Mouse (Mus musculus): ENCODE data around the gene Lclat1.

Gene Lclat1

DNA sequence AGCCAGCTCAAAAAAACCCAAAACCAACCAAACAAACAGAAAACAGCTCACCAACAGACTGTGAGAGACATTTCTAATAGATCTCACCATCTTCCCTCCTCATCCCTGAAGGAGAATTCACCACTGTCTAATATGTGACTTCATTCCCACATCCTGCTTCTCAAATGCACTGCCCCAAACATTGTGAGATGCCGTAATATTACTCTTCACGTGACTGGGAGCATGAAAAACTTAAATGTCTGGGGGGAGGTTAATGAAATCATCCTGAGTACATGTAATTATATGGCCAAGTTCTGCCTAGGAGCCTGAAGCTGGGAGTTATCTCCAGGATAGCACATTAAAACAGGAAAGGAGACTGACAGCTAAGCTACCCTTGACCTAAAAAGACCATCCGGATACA lies 138.3 kb downstream of the Lclat1 start:
- Histone ChIP-seq H3K4me3 (replicated peaks; ENCODE audit: low read length) (no peak overlapping the region), H3K4me1 (replicated peaks; ENCODE audit: low read depth, low read length) (peaks cover 3% of the 10 kb centered on the region), H3K36me3 (ENCODE audit: insufficient read depth, low read length) (no peaks in the 10 kb centered on the region), H3K27me3 (ENCODE audit: insufficient read depth, low read length) (no peaks in the 10 kb centered on the region), H3K9me3 (ENCODE audit: low read length) (no peaks in the 10 kb centered on the region)
- no peak for TF ChIP-seq CTCF (conservative IDR thresholded peaks at IDR 0.05; ENCODE audit: low read length)
- TF ChIP-seq NANOG (IDR thresholded peaks at IDR 0.05; ENCODE audit: borderline replicate concordance, low read length) = no peak
- TF ChIP-seq POU5F1 (IDR thresholded peaks at IDR 0.05; ENCODE audit: borderline replicate concordance, low read length) = no peak

DNA sequence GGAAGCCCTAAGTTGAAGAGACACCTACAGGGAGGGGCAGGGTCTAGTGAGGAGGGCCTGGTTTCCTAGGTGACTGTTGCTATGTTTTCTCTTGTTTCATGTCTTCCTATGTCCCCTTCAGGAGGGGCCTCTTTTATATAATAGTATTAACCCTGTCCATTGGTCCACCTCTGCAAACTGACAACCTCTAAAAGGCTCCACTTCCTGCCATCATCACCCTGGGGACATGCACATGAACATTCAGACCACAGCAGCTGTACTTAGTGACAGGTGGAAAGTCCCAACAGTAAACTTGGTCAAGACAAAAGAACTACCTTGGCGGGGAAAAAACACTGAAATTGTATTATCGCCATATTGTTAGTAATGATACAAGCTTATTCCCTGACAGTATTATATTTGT lies 139.1 kb downstream of the Lclat1 start:
- no peaks in the 10 kb centered on the region for H3K9me3 ChIP-seq (ENCODE audit: low read length)
- no peaks in the 10 kb centered on the region for H3K36me3 ChIP-seq (ENCODE audit: insufficient read depth, low read length)
- H3K4me3 ChIP-seq (replicated peaks; ENCODE audit: low read length) = no peak overlapping the region
- TF ChIP-seq CTCF (conservative IDR thresholded peaks at IDR 0.05; ENCODE audit: low read length) = no peak
- no peak for TF ChIP-seq NANOG (IDR thresholded peaks at IDR 0.05; ENCODE audit: borderline replicate concordance, low read length)
- no peak for TF ChIP-seq POU5F1 (IDR thresholded peaks at IDR 0.05; ENCODE audit: borderline replicate concordance, low read length)
- peaks cover 3% of the 10 kb centered on the region for H3K4me1 ChIP-seq (replicated peaks; ENCODE audit: low read depth, low read length)
- H3K27me3 ChIP-seq (ENCODE audit: insufficient read depth, low read length) = no peaks in the 10 kb centered on the region

- H3K36me3 ChIP-seq (ENCODE audit: insufficient read depth, low read length) = no peaks in the 10 kb centered on the region
- no peaks in the 10 kb centered on the region for H3K9me3 ChIP-seq (ENCODE audit: low read length)
- no peak overlapping the region for H3K4me3 ChIP-seq (replicated peaks; ENCODE audit: low read length)
- H3K4me1 ChIP-seq (replicated peaks; ENCODE audit: low read depth, low read length) = peaks cover 3% of the 10 kb centered on the region
- TF ChIP-seq NANOG (IDR thresholded peaks at IDR 0.05; ENCODE audit: borderline replicate concordance, low read length) (no peak), POU5F1 (IDR thresholded peaks at IDR 0.05; ENCODE audit: borderline replicate concordance, low read length) (no peak), CTCF (conservative IDR thresholded peaks at IDR 0.05; ENCODE audit: low read length) (no peak)
- no peaks in the 10 kb centered on the region for H3K27me3 ChIP-seq (ENCODE audit: insufficient read depth, low read length)
Measured at GRCm38 (mm10) chr17:73247758-73248157, 140.0 kb downstream of the Lclat1 start.

GRCm38 (mm10) chr17:73250488-73251141 lies 142.8 kb downstream of the Lclat1 start:
- Histone ChIP-seq H3K4me3 (replicated peaks; ENCODE audit: low read length) (no peak overlapping the region), H3K4me1 (replicated peaks; ENCODE audit: low read depth, low read length) (peaks cover 3% of the 10 kb centered on the region), H3K27me3 (ENCODE audit: insufficient read depth, low read length) (no peaks in the 10 kb centered on the region), H3K36me3 (ENCODE audit: insufficient read depth, low read length) (no peaks in the 10 kb centered on the region), H3K9me3 (ENCODE audit: low read length) (no peaks in the 10 kb centered on the region)
- TF ChIP-seq POU5F1 (IDR thresholded peaks at IDR 0.05; ENCODE audit: borderline replicate concordance, low read length) (no peak), NANOG (IDR thresholded peaks at IDR 0.05; ENCODE audit: borderline replicate concordance, low read length) (no peak)

DNA sequence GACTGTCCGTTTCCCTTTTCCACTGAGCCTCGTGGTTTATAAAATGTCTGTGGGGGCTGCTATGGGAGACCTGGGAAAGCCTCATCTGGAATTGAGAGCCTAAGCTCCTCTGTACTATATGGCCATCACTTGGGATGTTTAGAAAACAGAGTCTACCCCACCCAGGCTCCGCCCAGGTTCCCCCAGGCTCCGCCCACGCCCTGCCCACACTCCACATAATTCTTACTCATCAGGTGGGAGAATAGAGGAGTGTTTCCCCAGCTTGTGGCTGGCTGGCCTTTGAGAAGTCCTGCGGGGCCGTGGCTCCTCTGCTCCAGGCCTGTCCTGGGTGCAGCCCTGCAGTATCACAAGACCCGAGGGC lies 143.3 kb downstream of the Lclat1 start:
- no peaks in the 10 kb centered on the region for H3K27me3 ChIP-seq (ENCODE audit: insufficient read depth, low read length)
- H3K36me3 ChIP-seq (ENCODE audit: insufficient read depth, low read length) = no peaks in the 10 kb centered on the region
- TF ChIP-seq NANOG (IDR thresholded peaks at IDR 0.05; ENCODE audit: borderline replicate concordance, low read length) = no peak
- no peak for TF ChIP-seq CTCF (conservative IDR thresholded peaks at IDR 0.05; ENCODE audit: low read length)
- no peak for TF ChIP-seq POU5F1 (IDR thresholded peaks at IDR 0.05; ENCODE audit: borderline replicate concordance, low read length)
- peaks cover 3% of the 10 kb centered on the region for H3K4me1 ChIP-seq (replicated peaks; ENCODE audit: low read depth, low read length)
- H3K4me3 ChIP-seq (replicated peaks; ENCODE audit: low read length) = no peak overlapping the region
- H3K9me3 ChIP-seq (ENCODE audit: low read length) = no peaks in the 10 kb centered on the region

DNA sequence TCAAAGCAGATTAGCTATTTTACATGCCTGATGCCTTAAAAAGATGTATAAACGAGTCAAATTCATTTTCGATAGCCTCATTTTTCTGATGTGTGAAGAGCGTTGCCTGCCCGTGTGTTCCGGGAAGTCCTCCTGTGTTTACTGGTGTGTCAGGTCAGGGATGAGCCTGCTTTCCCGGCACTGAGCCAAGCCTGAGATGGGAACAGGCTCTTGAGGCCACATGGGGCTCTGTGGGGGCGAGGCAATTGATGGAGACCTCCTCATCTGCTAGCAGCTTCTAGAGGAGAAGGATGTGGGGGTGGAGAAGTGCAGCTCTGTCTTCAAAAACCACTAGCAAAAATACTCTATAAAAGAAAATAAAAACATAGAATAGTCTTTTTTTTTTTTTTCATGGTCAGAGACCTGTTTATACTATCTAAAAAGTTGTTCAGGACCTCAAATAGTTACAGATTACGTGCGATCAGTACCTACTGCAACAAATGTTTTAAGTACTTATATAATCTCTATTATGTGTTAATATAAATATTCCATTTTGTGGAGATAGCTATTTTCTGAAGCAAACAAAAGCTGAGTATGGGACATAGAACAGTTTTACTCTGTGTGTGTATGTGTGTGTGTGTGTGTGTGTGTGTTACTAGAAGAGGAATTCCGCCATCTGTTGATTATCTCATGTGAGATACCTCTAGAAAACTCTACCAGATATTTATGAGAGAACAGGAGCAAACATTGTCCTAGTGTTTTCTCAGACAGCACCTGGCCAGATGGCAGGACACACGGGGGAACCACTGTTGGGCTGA lies 144.2 kb downstream of the Lclat1 start:
- Histone ChIP-seq H3K4me3 (replicated peaks; ENCODE audit: low read length) (no peak overlapping the region), H3K9me3 (ENCODE audit: low read length) (no peaks in the 10 kb centered on the region), H3K36me3 (ENCODE audit: insufficient read depth, low read length) (no peaks in the 10 kb centered on the region), H3K4me1 (replicated peaks; ENCODE audit: low read depth, low read length) (peaks cover 3% of the 10 kb centered on the region), H3K27me3 (ENCODE audit: insufficient read depth, low read length) (no peaks in the 10 kb centered on the region)
- TF ChIP-seq POU5F1 (IDR thresholded peaks at IDR 0.05; ENCODE audit: borderline replicate concordance, low read length) (no peak), CTCF (conservative IDR thresholded peaks at IDR 0.05; ENCODE audit: low read length) (no peak), NANOG (IDR thresholded peaks at IDR 0.05; ENCODE audit: borderline replicate concordance, low read length) (no peak)

DNA sequence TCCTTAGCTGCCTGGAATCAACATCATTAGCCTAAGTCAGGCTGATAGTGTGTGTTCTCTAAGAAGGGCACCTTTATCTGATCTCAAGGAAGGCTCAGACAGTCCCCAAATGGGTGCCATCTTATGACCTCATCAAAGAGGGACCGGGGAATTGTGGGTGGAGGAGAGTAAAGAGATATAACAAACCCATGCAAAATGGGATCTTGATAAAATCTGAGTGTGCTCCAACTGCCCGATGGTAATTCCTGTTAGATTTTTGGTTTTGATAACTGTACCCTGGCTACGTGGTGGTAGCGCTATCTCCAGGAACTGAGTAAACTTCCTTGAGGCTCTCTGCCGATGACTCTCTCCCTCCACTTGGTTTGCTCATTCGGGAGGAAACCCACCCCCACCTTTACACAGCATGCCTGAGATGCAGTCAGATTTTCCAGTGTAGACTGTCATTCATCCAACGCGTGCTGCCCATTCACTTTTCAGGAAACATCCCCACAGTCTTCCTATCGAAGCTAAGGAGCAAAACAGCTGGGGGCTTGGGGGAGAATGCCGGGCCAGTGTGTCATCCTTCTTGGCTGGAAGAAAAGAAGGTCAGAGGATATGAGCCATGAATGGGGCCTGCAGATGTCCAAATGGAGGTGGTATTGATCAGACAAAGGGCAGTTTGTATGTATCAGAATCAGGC lies 145.6 kb downstream of the Lclat1 start:
- Histone ChIP-seq H3K4me1 (replicated peaks; ENCODE audit: low read depth, low read length) (peaks cover 3% of the 10 kb centered on the region), H3K9me3 (ENCODE audit: low read length) (no peaks in the 10 kb centered on the region), H3K4me3 (replicated peaks; ENCODE audit: low read length) (no peak overlapping the region), H3K27me3 (ENCODE audit: insufficient read depth, low read length) (no peaks in the 10 kb centered on the region), H3K36me3 (ENCODE audit: insufficient read depth, low read length) (no peaks in the 10 kb centered on the region)
- TF ChIP-seq CTCF (conservative IDR thresholded peaks at IDR 0.05; ENCODE audit: low read length) (no peak), NANOG (IDR thresholded peaks at IDR 0.05; ENCODE audit: borderline replicate concordance, low read length) (no peak), POU5F1 (IDR thresholded peaks at IDR 0.05; ENCODE audit: borderline replicate concordance, low read length) (no peak)

DNA sequence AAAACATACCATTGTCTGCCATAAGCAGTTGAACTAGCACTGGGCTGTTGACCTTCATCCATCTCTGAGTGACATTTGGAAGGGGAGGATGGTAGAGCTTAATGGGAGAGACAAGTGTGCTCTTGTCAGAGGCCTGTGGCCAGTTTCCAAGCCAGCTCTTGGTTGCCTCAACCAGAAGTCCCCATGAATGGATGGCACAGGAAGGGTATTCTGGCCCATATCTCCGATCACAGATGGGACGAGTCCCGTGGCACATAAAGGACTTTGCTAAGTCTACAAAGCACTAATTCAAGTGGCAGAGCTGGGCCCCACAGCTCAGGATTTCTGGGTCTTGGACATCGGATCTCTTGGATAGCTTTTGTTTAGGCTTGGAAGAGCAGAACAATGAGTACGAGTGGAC lies 148.0 kb downstream of the Lclat1 start:
- Histone ChIP-seq H3K27me3 (ENCODE audit: insufficient read depth, low read length) (no peaks in the 10 kb centered on the region), H3K4me1 (replicated peaks; ENCODE audit: low read depth, low read length) (peaks cover 5% of the 10 kb centered on the region), H3K4me3 (replicated peaks; ENCODE audit: low read length) (no peak overlapping the region), H3K36me3 (ENCODE audit: insufficient read depth, low read length) (no peaks in the 10 kb centered on the region), H3K9me3 (ENCODE audit: low read length) (no peaks in the 10 kb centered on the region)
- TF ChIP-seq POU5F1 (IDR thresholded peaks at IDR 0.05; ENCODE audit: borderline replicate concordance, low read length) (no peak), CTCF (conservative IDR thresholded peaks at IDR 0.05; ENCODE audit: low read length) (no peak)

Measured in E14TG2a.4 (cell line).